Mouse (Mus musculus) forebrain, embryonic 11.5 days (tissue): Measurements from ENCODE around the gene Nmral1. TPM values are rescaled to one million over a fixed set of nuclear protein-coding genes. Genes with fewer than 3 reads are reported as not detected.

ENCODE experiments used
- ATAC-seq: fragments of 200-750 bp; cut with Nextera tagmentation; replicated peaks from 2 replicates; pipeline ENCODE4 v1.8.0; 2017; ENCODE audit warnings: moderate TSS enrichment; ENCODE audit not compliant: low FRiP score
- DNase-seq: peaks from one replicate; pipeline ENCODE4 v3.0.0-alpha.2; 2017; ENCODE audit warnings: low spot score
- H3K27ac ChIP-seq: fragments of 300-500 bp; sonication (generic); 2 replicates; pipeline ENCODE4 v1.5.1; 2014; ENCODE audit warnings: low read depth, low read length
- H3K27me3 ChIP-seq: fragments of 300-500 bp; sonication (generic); 2 replicates; pipeline ENCODE4 v1.6.1; 2014; ENCODE audit warnings: mild to moderate bottlenecking, low read length, mixed read lengths; ENCODE audit not compliant: control insufficient read depth, insufficient read depth
- H3K36me3 ChIP-seq: fragments of 300-500 bp; sonication (generic); 2 replicates; pipeline ENCODE4 v1.6.1; 2014; ENCODE audit warnings: mild to moderate bottlenecking, low read length, moderate library complexity, mixed read lengths; ENCODE audit not compliant: control insufficient read depth, insufficient read depth
- H3K4me1 ChIP-seq: fragments of 300-500 bp; sonication (generic); replicated peaks from 2 replicates; pipeline ENCODE4 v1.6.1; 2014; ENCODE audit warnings: low read length, mixed read lengths; ENCODE audit not compliant: control insufficient read depth, insufficient read depth
- H3K4me2 ChIP-seq: fragments of 300-500 bp; sonication (generic); 2 replicates; pipeline ENCODE4 v1.6.1; 2014; ENCODE audit warnings: low read depth, mild to moderate bottlenecking, low read length, moderate library complexity, mixed read lengths; ENCODE audit not compliant: severe bottlenecking
- H3K4me3 ChIP-seq: fragments of 300-500 bp; sonication (generic); 2 replicates; pipeline ENCODE4 v1.5.1; 2014; ENCODE audit warnings: low read depth, low read length
- H3K9ac ChIP-seq: fragments of 300-500 bp; sonication (generic); 2 replicates; pipeline ENCODE4 v1.6.1; 2014; ENCODE audit warnings: low read length
- H3K9me3 ChIP-seq: fragments of 300-500 bp; sonication (generic); 2 replicates; pipeline ENCODE4 v1.6.1; 2016; ENCODE audit warnings: low read length, mixed read lengths; ENCODE audit not compliant: control insufficient read depth
- WGBS: fragments of 180-500 bp; shearing (Covaris S2); extraction: QIAGEN DNeasy Blood & Tissue Kit; methylation state at CpG from one replicate; pipeline ENCODE4 v1.1.7; 2014; 5-methylcytosine and 5-hydroxymethylcytosine counted together
- polyA plus RNA-seq: library from polyadenylated mRNA; unstranded; fragments of >200 nt; fragmentation: Nextera tagmentation; extraction: Ambion mirVana; gene quantifications from 2 replicates; pipeline ENCODE4 v1.2.1, GENCODE M21; 2014

The Nmral1 gene
- polyA plus RNA-seq, 1 experiment from 2014 or later: 212 TPM

GRCm38 (mm10) chr16:4752155-4752554 is 33.0 kb upstream of the Nmral1 start:
- WGBS: 93% methylated on average over 3 of the region's 3 CpGs
- Histone ChIP-seq H3K4me1 (no peaks in the 10 kb centered on the region), H3K9me3 (no peaks in the 10 kb centered on the region), H3K9ac (no peak overlapping the region), H3K27me3 (no peaks in the 10 kb centered on the region), H3K27ac (no peak overlapping the region), H3K36me3 (no peaks in the 10 kb centered on the region), H3K4me3 (no peak overlapping the region), H3K4me2 (no peak overlapping the region)
- no peak for DNase-seq
- no peak for ATAC-seq

GRCm38 (mm10) chr16:4742186-4742585 is 23.0 kb upstream of the Nmral1 start:
- H3K4me3 ChIP-seq: no peak overlapping the region
- H3K9ac ChIP-seq: no peak overlapping the region
- ATAC-seq (no peak), DNase-seq (no peak)
- no peaks in the 10 kb centered on the region for H3K4me1 ChIP-seq
- H3K4me2 ChIP-seq: no peak overlapping the region
- peaks cover 5% of the 10 kb centered on the region; the same call in 1 of the 2 replicates for H3K9me3 ChIP-seq
- no peaks in the 10 kb centered on the region for H3K27me3 ChIP-seq
- no peaks in the 10 kb centered on the region for H3K36me3 ChIP-seq
- WGBS: 97% methylated on average over 1 of the region's 1 CpGs
- no peak overlapping the region for H3K27ac ChIP-seq

- H3K27ac ChIP-seq: no peak overlapping the region
- H3K4me2 ChIP-seq: no peak overlapping the region
- H3K27me3 ChIP-seq: no peaks in the 10 kb centered on the region
- peaks cover 5% of the 10 kb centered on the region; the same call in 1 of the 2 replicates for H3K9me3 ChIP-seq
- no peaks in the 10 kb centered on the region for H3K36me3 ChIP-seq
- H3K4me3 ChIP-seq: no peak overlapping the region
- H3K9ac ChIP-seq: no peak overlapping the region
- no peak for DNase-seq
- WGBS: 96% methylated on average over 2 of the region's 2 CpGs
- H3K4me1 ChIP-seq: no peaks in the 10 kb centered on the region
- ATAC-seq: no peak
Observed at GRCm38 (mm10) chr16:4739994-4740393, 20.8 kb upstream of the Nmral1 start.

GRCm38 (mm10) chr16:4736262-4736661 is 17.1 kb upstream of the Nmral1 start:
- H3K36me3 ChIP-seq: no peaks in the 10 kb centered on the region
- H3K4me2 ChIP-seq: no peak overlapping the region
- no peak overlapping the region for H3K9ac ChIP-seq
- DNase-seq: no peak
- no peak overlapping the region for H3K27ac ChIP-seq
- H3K9me3 ChIP-seq: no peaks in the 10 kb centered on the region
- no peak overlapping the region for H3K4me3 ChIP-seq
- no peaks in the 10 kb centered on the region for H3K27me3 ChIP-seq
- no peaks in the 10 kb centered on the region for H3K4me1 ChIP-seq
- WGBS: 77% methylated on average over 2 of the region's 2 CpGs
- ATAC-seq: no peak

- no peaks in the 10 kb centered on the region; the same call in 1 of the 2 replicates for H3K4me1 ChIP-seq
- no peaks in the 10 kb centered on the region for H3K9me3 ChIP-seq
- 83% methylated on average over 3 of the region's 3 CpGs for WGBS
- no peaks in the 10 kb centered on the region for H3K36me3 ChIP-seq
- no peak for DNase-seq
- no peak overlapping the region for H3K9ac ChIP-seq
- H3K27ac ChIP-seq: no peak overlapping the region
- no peak overlapping the region for H3K4me3 ChIP-seq
- no peak for ATAC-seq
- H3K4me2 ChIP-seq: no peak overlapping the region
- no peaks in the 10 kb centered on the region for H3K27me3 ChIP-seq
Observed at GRCm38 (mm10) chr16:4730776-4731358, 11.7 kb upstream of the Nmral1 start.

GRCm38 (mm10) chr16:4727963-4728362 is 8.8 kb upstream of the Nmral1 start:
- no peak overlapping the region for H3K4me3 ChIP-seq
- H3K9me3 ChIP-seq: no peaks in the 10 kb centered on the region
- H3K4me1 ChIP-seq: no peaks in the 10 kb centered on the region; the same call in 1 of the 2 replicates
- no peaks in the 10 kb centered on the region for H3K27me3 ChIP-seq
- DNase-seq (no peak), ATAC-seq (no peak)
- no peak overlapping the region for H3K27ac ChIP-seq
- 82% methylated on average over 1 of the region's 1 CpGs for WGBS
- H3K36me3 ChIP-seq: no peaks in the 10 kb centered on the region
- H3K4me2 ChIP-seq: no peak overlapping the region
- no peak overlapping the region for H3K9ac ChIP-seq

GRCm38 (mm10) chr16:4727526-4727925 is 8.4 kb upstream of the Nmral1 start:
- ATAC-seq (no peak), DNase-seq (no peak)
- Histone ChIP-seq H3K9ac (no peak overlapping the region; the same call in 1 of the 2 replicates), H3K27me3 (no peaks in the 10 kb centered on the region), H3K36me3 (no peaks in the 10 kb centered on the region), H3K4me2 (no peak overlapping the region), H3K4me1 (no peaks in the 10 kb centered on the region; the same call in 1 of the 2 replicates), H3K4me3 (no peak overlapping the region), H3K9me3 (no peaks in the 10 kb centered on the region), H3K27ac (no peak overlapping the region)
- WGBS: 95% methylated on average over 1 of the region's 1 CpGs

- WGBS: under 1% methylated on average over 40 of the region's 40 CpGs
- Histone ChIP-seq H3K4me3 (peak overlapping the region; percentile 72), H3K4me2 (peak overlapping the region; percentile 87), H3K36me3 (no peaks in the 10 kb centered on the region), H3K4me1 (no peaks in the 10 kb centered on the region; the same call in 1 of the 2 replicates), H3K27ac (peak overlapping the region; percentile 18; the same call in 1 of the 2 replicates), H3K9ac (peak overlapping the region; percentile 81), H3K9me3 (no peaks in the 10 kb centered on the region), H3K27me3 (no peaks in the 10 kb centered on the region)
- ATAC-seq (peak; percentile 60), DNase-seq (no peak)
Observed at GRCm38 (mm10) chr16:4726528-4727128, 7.5 kb upstream of the Nmral1 start.
